Mouse (Mus musculus) frontal cortex, adult (tissue): ENCODE measurements around the gene Cabin1.

ENCODE experiments used
- ATAC-seq: cut with Nextera tagmentation; 2 replicates; pipeline ENCODE4 v1.9.2; 2017; ENCODE audit warnings: mild to moderate bottlenecking, moderate library complexity, mixed read lengths; ENCODE audit not compliant: low TSS enrichment

Cabin1 gene

DNA sequence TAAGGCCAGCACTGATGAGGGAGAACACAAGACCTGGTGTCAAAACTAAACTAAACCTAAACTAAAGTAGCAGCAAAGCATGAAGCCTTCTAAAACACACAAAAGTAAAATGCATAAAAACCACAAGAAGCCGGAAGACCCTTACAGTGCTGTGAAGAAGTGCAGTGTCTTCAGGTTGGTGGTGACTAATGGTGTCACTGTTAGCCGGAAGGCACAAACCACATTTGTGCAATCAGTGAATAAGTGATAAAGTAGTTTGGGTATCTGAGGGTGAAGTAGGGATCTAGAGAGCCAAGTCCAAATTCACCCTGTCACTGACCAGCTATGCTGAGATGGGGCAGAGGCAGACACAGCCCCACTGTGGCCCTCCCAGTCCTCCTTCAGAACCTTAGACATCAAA, 61.6 kb downstream of the Cabin1 start:
- no peak for ATAC-seq

GRCm38 (mm10) chr10:75701280-75701679, 62.9 kb downstream of the Cabin1 start:
- peak; percentile 7; the same call in 1 of the 2 replicates for ATAC-seq

- no peak for ATAC-seq
These were observed 66.4 kb downstream of the Cabin1 start for GRCm38 (mm10) chr10:75697693-75698092.

DNA sequence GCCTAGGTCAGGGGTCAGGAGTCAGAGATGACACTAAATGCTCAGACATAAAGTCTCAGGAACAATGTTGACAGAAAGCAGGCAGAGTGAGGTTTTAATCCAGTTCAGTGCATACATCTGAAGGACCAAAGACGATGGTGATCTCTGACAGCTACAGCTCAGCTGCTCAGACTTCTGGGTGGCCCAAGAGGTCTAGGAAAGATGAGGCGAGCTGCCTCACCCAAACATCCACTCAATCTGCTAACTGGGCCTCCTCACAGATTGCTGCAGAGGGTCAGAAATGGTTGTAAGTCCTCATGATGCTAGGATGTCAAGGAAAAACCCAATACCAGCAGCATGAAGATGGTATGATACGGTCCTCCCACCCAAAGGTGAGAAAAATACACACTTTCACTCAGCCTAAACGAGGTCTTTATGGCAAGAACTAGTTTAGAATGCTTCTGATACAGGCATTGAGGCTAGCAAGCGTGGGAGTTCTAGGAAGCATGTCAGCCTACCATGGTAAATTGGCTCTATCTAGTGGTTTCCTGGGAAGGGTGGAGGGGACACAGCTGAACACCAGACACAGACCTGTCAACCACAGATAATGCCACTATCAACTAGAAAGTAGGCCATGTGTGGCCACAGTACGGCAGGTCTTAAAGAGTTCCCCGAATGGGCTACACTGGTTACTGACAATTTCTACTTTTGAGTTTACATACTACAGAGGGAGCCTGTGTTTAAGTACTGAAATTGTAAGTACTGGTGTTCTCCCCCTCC, 67.4 kb downstream of the Cabin1 start:
- ATAC-seq: no peak

- ATAC-seq: no peak
These were observed 68.6 kb downstream of the Cabin1 start for GRCm38 (mm10) chr10:75695521-75695920.

GRCm38 (mm10) chr10:75695078-75695477, 69.1 kb downstream of the Cabin1 start:
- ATAC-seq: no peak

DNA sequence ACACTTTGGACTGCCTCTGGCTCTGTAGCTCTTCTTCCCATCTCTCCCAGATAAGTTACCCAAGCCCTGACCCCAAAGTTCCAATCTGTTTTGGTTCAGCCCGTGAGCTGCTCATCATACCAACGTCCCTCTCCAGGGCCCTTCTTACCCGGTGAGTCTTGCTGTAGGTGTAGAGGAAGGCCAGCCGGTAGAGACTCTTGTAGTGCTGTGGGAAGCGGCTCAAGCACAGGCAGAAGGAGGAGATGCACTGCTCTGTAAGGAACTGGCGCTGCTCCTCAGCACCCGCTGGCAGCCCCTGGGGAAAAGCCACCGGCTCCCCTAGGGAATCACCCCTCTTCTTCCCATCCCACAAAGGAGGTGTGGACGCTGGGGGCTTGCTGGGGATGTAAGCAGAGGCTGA, 69.6 kb downstream of the Cabin1 start:
- ATAC-seq: peak; percentile 58

DNA sequence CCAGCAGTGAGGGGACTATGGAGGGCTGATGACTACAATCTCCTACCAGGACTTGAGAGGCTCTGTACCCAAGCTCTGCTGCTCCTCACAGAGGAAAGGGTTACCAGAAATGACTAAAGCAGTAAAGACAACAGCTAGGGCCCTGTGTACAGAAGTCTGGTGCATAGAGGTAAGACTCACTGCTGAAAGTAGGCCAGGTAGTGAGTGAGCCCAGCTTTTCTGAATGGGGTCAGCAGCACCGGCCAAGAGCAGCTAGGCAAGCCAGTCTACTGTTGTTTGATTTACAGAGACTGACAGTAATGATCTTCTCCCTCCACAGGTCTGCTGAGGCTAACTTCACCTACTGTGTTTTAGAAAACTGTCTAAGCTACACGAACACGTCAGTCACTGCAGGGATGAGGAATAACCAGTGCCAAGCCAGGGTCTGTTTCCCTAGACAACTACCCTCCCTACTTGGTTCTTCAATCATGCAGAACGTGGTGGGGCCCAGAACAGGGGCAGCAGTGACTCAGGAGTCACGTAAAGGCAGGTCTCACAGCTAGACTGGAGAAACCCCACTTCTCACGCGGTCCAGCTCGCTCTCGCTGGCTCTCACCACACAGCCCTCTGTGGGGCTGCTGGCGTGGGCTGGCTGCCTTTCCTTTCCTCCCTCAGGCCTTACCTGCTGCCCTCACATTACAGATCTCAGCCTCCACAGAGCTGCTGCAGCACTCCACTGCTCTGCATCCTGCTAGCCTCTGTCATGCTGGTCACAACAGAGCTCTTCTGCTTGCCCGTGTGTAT, 70.5 kb downstream of the Cabin1 start:
- peak; percentile 41 for ATAC-seq

- ATAC-seq: no peak
These were observed 75.5 kb downstream of the Cabin1 start for GRCm38 (mm10) chr10:75688598-75688997.

GRCm38 (mm10) chr10:75686724-75687123, 77.4 kb downstream of the Cabin1 start:
- no peak for ATAC-seq

DNA sequence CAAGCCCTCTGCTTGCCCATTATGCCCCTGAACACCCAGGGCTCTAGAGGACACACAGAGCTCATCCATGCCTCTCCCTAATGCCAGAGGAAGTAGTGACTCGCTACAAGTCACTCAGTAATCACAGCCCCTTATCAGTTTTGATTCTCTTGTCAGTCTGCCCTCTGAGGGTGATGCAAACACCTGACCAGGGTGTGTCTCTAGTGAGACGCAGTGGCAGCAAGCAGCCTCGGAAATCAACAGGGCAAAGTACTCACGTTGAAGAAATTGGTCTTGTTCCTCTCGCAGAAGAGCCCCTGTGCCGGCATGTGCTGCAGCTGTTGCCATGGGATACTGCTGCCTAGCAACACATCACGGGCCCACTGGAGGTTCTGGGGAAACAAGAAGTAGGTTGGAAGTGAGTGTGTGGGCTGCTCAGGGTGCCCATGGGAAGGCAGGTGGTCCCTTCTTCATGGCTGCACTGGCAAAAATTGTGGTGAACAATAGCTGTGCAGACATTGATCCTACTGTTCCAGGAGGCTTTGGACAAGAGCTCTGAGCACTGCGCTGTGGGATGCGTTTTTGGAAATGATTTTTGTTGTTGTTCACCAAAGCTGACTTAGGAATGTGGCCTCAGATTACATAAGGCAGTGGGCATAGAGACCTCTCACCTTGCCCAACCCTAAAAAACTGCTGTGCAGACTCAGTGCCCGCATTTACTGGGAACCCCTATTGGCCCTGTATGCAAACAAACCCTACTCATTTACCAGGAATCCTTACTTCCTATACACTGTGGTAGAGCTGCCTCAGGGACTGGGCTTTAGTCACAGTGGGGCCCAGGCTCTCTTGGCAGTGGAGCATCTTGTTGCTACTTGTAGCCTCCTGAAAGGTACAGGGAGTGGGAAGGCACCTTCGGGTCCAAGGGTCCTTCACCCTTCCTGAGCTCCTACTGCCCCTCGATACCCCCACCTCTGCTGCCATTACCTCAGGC, 79.8 kb downstream of the Cabin1 start:
- ATAC-seq: peak; percentile 77

- ATAC-seq: peak; percentile 13
These were observed 83.6 kb downstream of the Cabin1 start for GRCm38 (mm10) chr10:75680574-75681001.

DNA sequence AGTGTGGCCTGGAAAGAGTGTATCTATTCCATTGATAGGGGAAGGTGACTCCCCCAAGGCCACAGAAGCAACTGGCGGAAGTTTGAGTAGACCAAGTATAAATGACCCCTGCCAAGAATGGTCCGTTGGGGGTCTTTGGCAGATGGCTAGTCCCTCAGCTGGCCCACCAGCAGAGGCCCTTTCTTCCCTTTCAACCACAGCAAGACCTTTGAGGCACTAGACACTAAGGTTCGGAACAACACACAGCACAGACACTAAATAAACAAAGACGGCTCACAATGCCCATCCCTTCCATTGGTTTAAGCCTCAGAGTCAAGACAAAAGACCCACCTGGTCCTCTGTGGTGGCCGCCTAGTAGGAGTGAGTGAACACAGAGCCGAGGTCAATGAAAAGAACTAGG, 84.9 kb downstream of the Cabin1 start:
- no peak for ATAC-seq

- ATAC-seq: peak; percentile 76
These were observed 86.2 kb downstream of the Cabin1 start for GRCm38 (mm10) chr10:75677989-75678388.

- ATAC-seq: no peak
These were observed 86.6 kb downstream of the Cabin1 start for GRCm38 (mm10) chr10:75677571-75677970.

GRCm38 (mm10) chr10:75676819-75677565, 87.1 kb downstream of the Cabin1 start:
- ATAC-seq: no peak

- ATAC-seq: no peak
These were observed 87.9 kb downstream of the Cabin1 start for GRCm38 (mm10) chr10:75676286-75676685.

DNA sequence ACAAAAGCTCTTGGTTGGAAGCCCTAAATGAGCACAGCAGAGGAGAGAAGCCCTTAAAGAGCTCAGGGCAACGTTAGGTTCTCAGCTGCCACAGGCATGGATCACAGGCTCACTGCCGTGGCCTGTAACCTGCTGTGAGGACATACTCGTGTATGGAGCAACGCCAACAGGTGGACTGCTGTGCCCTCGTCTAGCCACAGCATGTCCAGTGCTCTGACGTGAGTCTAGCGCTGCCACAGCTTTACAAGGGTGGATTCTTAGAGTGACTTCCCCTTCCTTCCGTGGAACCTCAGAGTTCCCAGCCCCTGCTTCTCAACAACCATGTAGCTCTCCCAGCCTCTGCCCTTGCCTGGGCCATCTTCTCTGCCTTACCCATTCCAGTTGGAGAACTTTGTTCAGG, 88.5 kb downstream of the Cabin1 start:
- ATAC-seq: no peak

- no peak for ATAC-seq
These were observed 94.2 kb downstream of the Cabin1 start for GRCm38 (mm10) chr10:75669936-75670335.

- 0 out of 2 replicates have a peak, but pooled peaks have one; percentile 8 for ATAC-seq
These were observed 96.2 kb downstream of the Cabin1 start for GRCm38 (mm10) chr10:75667911-75668270.
